Mouse (Mus musculus) cortical plate, adult 2 months (tissue): ENCODE results near the gene Lef1.

ENCODE experiments used
- CTCF ChIP-seq: fragments of 200-500 bp; IDR thresholded peaks from 2 replicates; pipeline ENCODE4 v1.5.1; 2011; ENCODE audit warnings: mild to moderate bottlenecking, control low read depth, low read length; ENCODE audit not compliant: insufficient read depth; ENCODE audit errors: extremely low read depth
- POLR2A ChIP-seq: fragments of 200-500 bp; IDR thresholded peaks from 2 replicates; pipeline ENCODE4 v1.6.1; 2011; ENCODE audit warnings: mild to moderate bottlenecking, low read length, control low read depth; ENCODE audit not compliant: insufficient read depth; ENCODE audit errors: extremely low read depth

- TF ChIP-seq POLR2A (peak; percentile 78; the same call in 1 of the 2 replicates), CTCF (no peak)
Observed at GRCm38 (mm10) chr3:131271559-131272373, 161.5 kb downstream of the Lef1 start, which contains the start of gene Hadh.
